Mouse (Mus musculus): ENCODE results near the gene Nkain4.
A peak's percentile ranks its signal among the peaks of the same experiment; 100 is the strongest.

The Nkain4 gene

DNA sequence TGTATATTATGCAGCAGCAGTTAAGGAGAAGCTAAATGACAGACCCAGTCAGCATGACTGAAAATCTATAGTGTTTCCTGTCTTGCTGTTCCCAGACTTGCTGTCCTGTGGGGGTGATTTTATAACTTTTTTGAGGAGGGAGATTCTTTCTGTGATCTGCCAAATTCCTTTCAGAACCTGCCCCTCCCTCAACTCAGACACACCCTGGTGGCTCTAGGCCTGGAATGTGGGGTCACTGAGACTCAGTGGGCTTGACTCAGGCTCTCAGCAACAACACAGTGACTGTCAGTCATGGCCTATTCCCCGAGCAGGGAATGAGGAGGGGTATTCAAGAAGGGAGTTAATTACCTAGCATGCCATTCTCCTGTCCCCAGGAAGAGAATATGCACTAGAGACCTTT lies 4.6 kb downstream of the Nkain4 start:
- no peak for DNase-seq (ENCODE audit: low spot score)

- no peak for DNase-seq (ENCODE audit: low spot score)
Observed at GRCm38 (mm10) chr2:180941869-180942268, 12.6 kb downstream of the Nkain4 start.

DNA sequence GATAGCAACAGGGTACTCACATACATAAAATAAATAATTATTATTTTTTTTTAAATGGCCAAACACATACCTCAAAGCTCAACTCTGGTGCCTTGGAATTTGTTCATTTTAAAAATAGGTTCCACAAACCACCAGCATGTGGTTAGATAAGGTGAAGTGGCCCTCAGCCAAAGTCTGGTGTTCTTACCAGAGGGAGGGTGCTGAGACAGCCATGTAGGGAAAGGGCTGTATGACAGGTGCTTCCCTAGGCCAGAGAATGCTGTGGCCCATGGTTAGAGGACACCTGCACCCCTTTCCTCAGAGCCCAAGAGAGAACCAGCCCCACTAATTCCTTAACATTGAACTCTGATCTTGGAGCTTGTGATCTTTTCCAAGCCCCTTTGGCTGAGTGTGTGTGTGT lies 14.3 kb downstream of the Nkain4 start:
- DNase-seq (ENCODE audit: low spot score) = no peak

DNA sequence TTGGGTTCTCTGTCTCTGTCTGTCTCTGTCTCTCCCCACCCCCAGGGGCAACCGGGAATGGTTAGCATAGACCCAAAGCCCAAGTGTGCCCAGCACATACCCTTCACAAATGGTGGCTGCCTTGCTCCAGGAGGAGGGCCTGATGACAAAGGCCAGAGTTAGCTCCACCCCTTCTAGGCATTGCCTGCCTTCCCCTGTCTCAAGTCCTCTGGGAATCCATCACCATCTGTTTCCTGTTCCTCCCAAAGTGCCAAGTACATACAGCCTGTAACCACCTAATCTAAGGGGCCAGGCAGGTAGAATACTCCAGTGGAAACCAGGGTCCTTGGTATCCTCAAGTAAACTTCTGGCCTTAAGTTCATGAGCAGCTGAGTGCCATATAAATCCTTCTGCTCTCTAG lies 22.1 kb downstream of the Nkain4 start:
- DNase-seq (ENCODE audit: low spot score) = no peak

DNA sequence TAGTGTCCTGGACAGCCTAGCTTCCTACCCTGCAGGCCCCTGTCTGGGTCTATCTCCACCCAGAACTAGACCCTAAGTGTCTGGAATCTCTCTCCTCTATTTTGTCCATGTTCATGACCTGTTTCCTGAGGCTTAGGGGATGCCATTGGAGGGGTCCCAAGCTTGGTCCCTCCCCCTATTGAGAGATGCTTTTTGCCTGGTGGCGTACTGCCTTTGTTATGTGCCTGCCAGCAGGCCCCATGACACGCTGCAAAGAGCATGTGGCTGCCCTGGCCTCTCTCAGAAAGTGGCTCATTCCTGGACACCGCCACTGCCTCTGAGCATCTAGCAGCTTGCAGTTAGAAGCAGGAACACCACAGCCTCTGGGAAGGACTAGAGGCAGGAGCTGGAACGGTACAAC lies 25.8 kb downstream of the Nkain4 start, which contains the start of gene Birc7:
Gene Birc7, plus strand, starts transcription at position 301 of the 400 bp plus-strand sequence.
- DNase-seq (ENCODE audit: low spot score) = no peak

GRCm38 (mm10) chr2:180925176-180925575 lies 29.3 kb downstream of the Nkain4 start:
- peak; percentile 53 for DNase-seq (ENCODE audit: low spot score)

GRCm38 (mm10) chr2:180922739-180923138 lies 31.8 kb downstream of the Nkain4 start:
- DNase-seq (ENCODE audit: low spot score) = no peak

GRCm38 (mm10) chr2:180920810-180921400 lies 33.6 kb downstream of the Nkain4 start, which contains the start of gene Ythdf1:
TSS of gene Ythdf1 (minus strand) at chr2:180920949.
- peak; percentile 99 for DNase-seq (ENCODE audit: low spot score)

DNA sequence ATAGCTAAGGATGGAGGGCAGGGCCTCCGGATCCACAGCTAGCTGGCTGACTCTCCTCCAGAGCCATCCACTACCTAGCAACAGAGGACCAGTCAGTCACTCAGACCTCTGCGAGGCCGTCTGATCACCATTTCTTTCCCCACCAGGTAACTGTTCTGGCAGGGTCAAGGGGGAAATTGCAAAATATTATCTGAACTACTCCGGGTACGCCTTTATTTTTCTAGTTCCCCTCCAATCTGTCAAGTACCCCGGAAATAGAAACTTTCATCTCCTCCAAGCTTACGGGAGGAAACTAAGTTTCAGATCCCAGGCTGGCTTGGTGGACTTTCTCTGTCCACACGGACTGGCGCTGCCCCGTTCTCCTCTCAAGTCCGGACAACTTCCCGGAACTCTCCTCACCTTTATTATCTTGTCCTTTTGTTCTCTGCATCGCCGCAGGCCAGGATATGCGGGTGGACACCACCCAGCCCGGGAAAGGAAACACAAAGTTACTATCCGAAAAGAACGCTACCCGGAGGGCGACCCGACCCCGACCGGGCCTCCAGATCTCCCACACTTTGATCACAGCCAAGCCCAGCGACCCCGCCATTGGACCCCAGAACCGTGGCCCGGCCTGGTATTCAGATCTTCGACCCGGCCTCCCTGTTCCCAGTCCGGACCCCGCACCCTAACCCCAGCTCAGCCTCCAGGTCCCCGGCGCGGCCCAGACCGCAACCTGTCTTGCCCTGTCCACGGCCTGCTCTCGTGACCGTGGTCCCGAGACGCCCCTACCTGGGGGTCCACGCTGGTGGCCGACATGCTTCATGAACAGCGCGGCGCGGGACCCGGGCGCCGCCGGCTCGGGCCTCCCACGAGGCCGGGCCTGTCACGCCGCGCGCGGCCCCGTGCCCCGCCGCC lies 34.3 kb downstream of the Nkain4 start:
- DNase-seq (ENCODE audit: low spot score) = no peak

DNA sequence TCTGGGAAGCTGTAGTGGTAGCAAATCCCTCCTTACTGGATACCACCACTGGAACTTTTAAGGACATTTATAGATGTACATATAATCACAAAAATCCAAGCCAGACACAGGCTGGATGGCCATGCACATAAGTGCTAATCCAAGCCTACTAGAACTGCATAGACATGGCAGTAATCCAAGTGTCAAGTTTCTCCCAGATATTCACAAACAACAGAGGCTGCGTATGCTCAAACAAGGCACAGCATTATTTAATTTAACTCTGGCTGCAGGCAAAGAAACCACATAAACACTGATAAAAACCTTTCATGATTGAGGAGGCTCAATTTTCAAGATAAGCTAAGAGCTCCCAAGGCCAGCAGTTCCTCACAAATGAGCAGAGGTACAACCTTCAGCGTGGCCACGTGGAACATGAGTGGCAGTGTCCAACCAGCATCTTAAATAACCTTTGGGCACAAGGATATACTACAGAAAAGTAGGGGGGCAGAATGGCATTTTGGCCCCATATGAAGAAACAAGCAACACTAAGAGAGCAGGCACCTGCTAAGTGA lies 38.5 kb downstream of the Nkain4 start:
- no peak for DNase-seq (ENCODE audit: low spot score)

DNA sequence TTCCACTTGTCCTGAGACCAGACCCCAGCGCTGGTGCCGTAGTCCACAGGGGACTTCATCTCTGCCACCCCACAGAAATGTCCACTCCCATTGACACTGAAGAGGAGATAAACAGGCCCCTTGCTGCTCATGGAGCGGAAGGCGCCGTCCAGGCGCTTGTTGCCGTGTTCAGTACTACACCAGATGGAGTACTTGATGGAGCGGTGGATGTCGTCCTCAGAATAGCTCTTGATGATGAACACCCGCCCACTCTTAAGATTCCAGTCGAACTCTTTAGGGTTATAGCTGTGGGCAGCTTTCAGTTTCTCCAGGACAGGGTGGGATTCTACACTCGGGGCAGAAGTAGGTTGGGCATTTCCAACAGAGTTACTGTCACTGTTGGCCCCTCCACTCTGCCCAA lies 43.6 kb downstream of the Nkain4 start:
- no peak for DNase-seq (ENCODE audit: low spot score)

DNA sequence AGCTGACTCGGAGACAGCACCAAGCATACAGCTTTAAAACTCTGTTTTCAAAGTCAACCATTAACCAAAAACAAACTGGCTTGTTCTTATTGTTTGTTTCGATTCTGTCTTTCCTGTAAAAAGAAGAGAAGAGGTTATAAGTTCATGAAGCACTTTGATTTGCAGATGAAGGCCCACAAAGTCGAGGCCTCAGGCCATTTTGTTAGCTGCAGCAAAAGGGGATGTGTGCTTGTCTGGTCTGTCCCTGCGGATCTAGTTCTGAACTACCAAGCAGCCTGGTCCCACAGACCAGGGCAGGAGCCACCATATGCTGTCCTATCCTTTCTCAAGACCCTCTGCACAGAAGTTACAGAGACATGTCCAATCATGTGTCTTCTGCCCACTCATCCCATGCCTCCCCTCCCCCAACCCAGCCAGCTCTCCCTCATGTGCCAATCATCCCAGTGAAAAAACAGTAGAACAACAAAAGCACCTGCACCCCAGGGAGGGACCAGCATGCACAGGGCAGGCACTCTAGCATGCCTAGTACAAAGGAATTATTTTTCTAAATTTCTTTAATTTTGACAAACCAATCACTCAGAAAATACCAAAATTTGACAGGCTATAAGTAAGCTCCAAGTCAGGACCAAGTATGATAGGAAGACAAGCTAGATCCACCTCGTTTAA lies 48.8 kb downstream of the Nkain4 start:
- DNase-seq (ENCODE audit: low spot score) = no peak

- DNase-seq (ENCODE audit: low spot score) = no peak
Observed at GRCm38 (mm10) chr2:180904435-180905208, 49.9 kb downstream of the Nkain4 start.

- no peak for DNase-seq (ENCODE audit: low spot score)
Observed at GRCm38 (mm10) chr2:180902086-180902485, 52.4 kb downstream of the Nkain4 start.

DNA sequence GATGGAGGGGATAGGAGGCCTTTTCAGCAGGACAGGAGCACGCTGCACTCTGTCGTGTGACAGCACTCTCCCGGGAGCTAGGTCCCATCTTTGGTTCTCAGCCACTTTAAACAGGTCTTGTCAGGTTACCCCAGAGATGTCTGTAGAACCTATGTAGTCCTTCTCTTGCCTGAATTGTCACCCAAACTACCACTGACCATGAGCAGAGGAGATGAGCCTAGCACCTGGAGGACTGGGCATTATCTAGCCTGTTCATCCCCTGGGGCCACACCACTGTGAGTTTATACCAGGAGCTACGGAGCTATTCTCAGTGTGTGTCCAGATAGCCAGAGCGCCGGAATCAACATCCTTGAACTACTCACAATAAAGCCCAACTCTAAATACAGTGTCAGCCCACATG lies 56.6 kb downstream of the Nkain4 start:
- DNase-seq (ENCODE audit: low spot score) = no peak

DNA sequence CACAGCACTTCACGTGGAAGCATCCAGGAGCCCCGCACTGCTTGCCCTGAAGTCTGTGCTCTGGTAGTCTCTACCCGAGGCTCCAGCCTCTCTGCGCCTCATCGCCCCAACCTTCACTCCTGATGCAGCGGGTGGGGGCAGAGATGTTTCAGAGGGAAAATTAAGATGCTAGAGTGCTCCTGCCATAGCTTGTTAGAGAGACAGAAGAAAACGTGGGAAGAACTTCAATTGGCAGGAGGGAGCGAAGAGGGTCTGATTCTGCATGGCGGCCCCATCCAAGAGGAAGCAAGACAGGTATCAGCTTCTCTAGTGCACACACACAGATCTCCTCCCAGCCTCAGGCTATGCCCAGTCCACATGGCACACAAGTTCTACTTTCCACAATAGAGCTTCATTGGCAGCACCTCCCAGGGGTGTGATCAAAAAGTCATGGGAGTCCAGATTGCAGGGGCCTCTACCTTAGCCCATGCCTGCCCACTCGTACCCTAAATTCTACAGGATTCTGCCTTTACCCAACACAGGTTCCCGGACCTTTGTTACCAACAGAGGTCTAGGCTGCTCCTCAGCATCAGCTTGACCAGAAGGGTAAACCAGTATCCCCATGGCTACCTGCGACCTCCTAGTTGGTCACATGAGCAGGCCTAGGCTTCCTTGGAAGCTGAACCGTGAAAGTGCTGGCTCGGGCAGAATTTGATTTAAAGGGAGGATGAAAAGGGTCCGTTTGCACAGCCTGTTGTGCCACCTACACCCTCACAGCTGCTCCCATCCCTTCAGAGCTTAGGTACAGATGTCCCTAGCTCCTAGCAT lies 57.5 kb downstream of the Nkain4 start:
- no peak for DNase-seq (ENCODE audit: low spot score)

GRCm38 (mm10) chr2:180895837-180896525 lies 58.5 kb downstream of the Nkain4 start:
- no peak for DNase-seq (ENCODE audit: low spot score)

GRCm38 (mm10) chr2:180895321-180895720 lies 59.2 kb downstream of the Nkain4 start:
- no peak for DNase-seq (ENCODE audit: low spot score)

- peak; percentile 18 for DNase-seq (ENCODE audit: low spot score)
Observed at GRCm38 (mm10) chr2:180894734-180895133, 59.8 kb downstream of the Nkain4 start.

- no peak for DNase-seq (ENCODE audit: low spot score)
Observed at GRCm38 (mm10) chr2:180894029-180894623, 60.4 kb downstream of the Nkain4 start.
